ENCODE assay signal across 9 mouse cellular contexts in the genomic region with DNA sequence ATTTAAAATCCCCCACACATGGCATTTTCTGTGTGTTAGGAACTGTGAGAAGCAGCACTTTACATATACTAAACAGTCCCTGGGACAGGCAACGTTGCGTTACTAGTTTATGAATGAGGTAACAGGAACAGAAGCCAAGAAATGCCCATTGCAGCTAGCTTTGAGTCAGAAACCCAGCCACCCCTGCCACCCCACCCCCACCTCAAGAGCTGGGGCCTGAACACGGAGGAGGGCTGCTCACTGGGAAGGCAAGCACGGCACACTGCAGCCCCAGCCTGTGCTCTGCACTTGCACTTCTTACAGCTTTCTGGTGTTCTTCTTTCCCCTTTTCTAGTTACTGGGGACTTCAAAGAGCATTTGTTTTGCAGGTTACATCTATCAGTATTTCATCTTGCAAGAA.
DNase-seq lines count a peak whose midpoint lies in the region; ATAC-seq and TF ChIP-seq lines count a peak whose summit lies in the region.
"Had no signal": no experiment of that assay in that cellular context is flagged by ENCODE, and none has a peak within 500 bp of the region (broad histone marks: within the 10 kb centered on the region; RNA-seq: fewer than 3 reads in every experiment).

No protein-coding gene starts in this region.

- H3K27ac ChIP-seq in heart, embryonic 16.5 days (ENCODE audit: low read length): peak overlapping the region; percentile 64
- H3K27ac ChIP-seq: macrophage had no signal

- no peak for DNase-seq in heart, adult 9 months (ENCODE audit: low spot score in 2 of 2)
- peak; percentile 53 for DNase-seq in 3T3-L1 (ENCODE audit: low read depth, low spot score)
- DNase-seq in NIH3T3 (ENCODE audit: low read depth): peak; percentile 83
- DNase-seq in layer of hippocampus, postnatal 10 days (ENCODE audit: low spot score in 2 of 2): no peak
- DNase-seq in urinary bladder, postnatal 10 days (ENCODE audit: low spot score): no peak
- DNase-seq in layer of hippocampus, adult 9-11 months: no peak

- WGBS in heart, embryonic 16.5 days: 21% methylated on average over 4 of the region's 4 CpGs

- H3ac ChIP-seq in myocyte (ENCODE audit: control insufficient read depth, insufficient read length): no peak overlapping the region

- peak; percentile 62; the same call in 1 of the 2 replicates for ATAC-seq in heart, embryonic 16.5 days (replicated peaks; ENCODE audit: extremely low read depth, insufficient read depth, low FRiP score)

- peak overlapping the region; percentile 58 for H3K9ac ChIP-seq in heart, embryonic 16.5 days (ENCODE audit: low read length)

- TF ChIP-seq POLR2A in myocyte (IDR thresholded peaks at IDR 0.05; ENCODE audit: insufficient read length, low read depth): no peak

- no peaks in the 10 kb centered on the region for H3K36me3 ChIP-seq in heart, embryonic 16.5 days (ENCODE audit: control insufficient read depth, insufficient read depth)
- H3K36me3 ChIP-seq in myocyte (ENCODE audit: control insufficient read depth, insufficient read depth): no peaks in the 10 kb centered on the region

- H3K27me3 ChIP-seq in heart, embryonic 16.5 days (ENCODE audit: control insufficient read depth, insufficient read depth, low read length): no peaks in the 10 kb centered on the region
- H3K27me3 ChIP-seq in myocyte (ENCODE audit: control insufficient read depth, insufficient read depth, insufficient read length): no peaks in the 10 kb centered on the region

- H3K4me1 ChIP-seq in heart, embryonic 16.5 days (ENCODE audit: control insufficient read depth, insufficient read depth, low read length): peaks cover 9% of the 10 kb centered on the region

- H3K79me2 ChIP-seq in myocyte (ENCODE audit: control insufficient read depth, insufficient read depth): peaks cover 95% of the 10 kb centered on the region

- no peak overlapping the region for H3K4me3 ChIP-seq in heart, embryonic 16.5 days (ENCODE audit: low read length)
- no peak overlapping the region for H3K4me3 ChIP-seq in myocyte

- H3K4me2 ChIP-seq in heart, embryonic 16.5 days (ENCODE audit: low read depth, low read length): no peak overlapping the region
- H3K4me2 ChIP-seq in myocyte (ENCODE audit: low read depth): peak overlapping the region; percentile 69

- H3K9me3 ChIP-seq in heart, embryonic 16.5 days (replicated peaks; ENCODE audit: control insufficient read depth, low read length): no peaks in the 10 kb centered on the region

TF ChIP-seq in myocyte, 11 proteins besides CTCF, POLR2A, EP300 and RAD21:
- TF ChIP-seq MYOD1 (IDR thresholded peaks at IDR 0.05; ENCODE audit: control insufficient read depth in 1 of 3, insufficient read length in 2 of 3, low read depth in 2 of 3) (peak in 1 of 3 experiments; percentile 25), POLR2AphosphoS2 (IDR thresholded peaks at IDR 0.05; ENCODE audit: insufficient read length, low read depth) (no peak), USF1 (IDR thresholded peaks at IDR 0.05; ENCODE audit: low read depth) (no peak), MYOG (IDR thresholded peaks at IDR 0.05; ENCODE audit: control insufficient read depth in 1 of 3, insufficient read depth in 1 of 3, insufficient read length in 2 of 3, low read depth in 2 of 3) (no peak), CEBPB (IDR thresholded peaks at IDR 0.05; ENCODE audit: insufficient read depth, poor library complexity, severe bottlenecking) (peak; percentile 30; the same call in 1 of the 2 replicates), REST (IDR thresholded peaks at IDR 0.05; ENCODE audit: insufficient read depth, insufficient read length) (no peak), SRF (IDR thresholded peaks at IDR 0.05; ENCODE audit: control insufficient read depth, insufficient read length, low read depth) (no peak)
TF ChIP-seq in myocyte: peak in this region for 2.

Comparison
In these comparisons a context has a peak if more than half of its experiments do, and no peak if none do; other contexts are left out.
1. DNase-seq: peak in 3T3-L1 (single experiment) and NIH3T3 (single experiment); none in heart, adult 9 months (0 of 2), layer of hippocampus, postnatal 10 days (0 of 2), urinary bladder, postnatal 10 days (single experiment) and layer of hippocampus, adult 9-11 months (single experiment).